Mouse (Mus musculus) spleen, postnatal 10 days (tissue): ENCODE measurements around the gene Gna14.
A peak's percentile ranks its signal among the peaks of the same experiment; 100 is the strongest.

ENCODE experiments used
- DNase-seq, 2 experiments: peaks; one replicate each; pipeline ENCODE4 v3.0.0; 2021 to 2022; ENCODE audit warnings: low spot score in 2 of 2

Gna14 gene

GRCm38 (mm10) chr19:16435531-16436231 lies at the start of gene Gna14:
Gene Gna14, plus strand, starts transcription at chr19:16435762.
- peak; percentile 44 to 76 for DNase-seq

GRCm38 (mm10) chr19:16386514-16386913 lies 49.0 kb upstream of the Gna14 start:
- DNase-seq, result no peak

- DNase-seq, result no peak
Measured at GRCm38 (mm10) chr19:16390192-16390795, 45.3 kb upstream of the Gna14 start.

- DNase-seq, result no peak
Measured at GRCm38 (mm10) chr19:16394381-16394780, 41.2 kb upstream of the Gna14 start.

- no peak for DNase-seq
Measured at GRCm38 (mm10) chr19:16403101-16403500, 32.5 kb upstream of the Gna14 start.

- no peak for DNase-seq
Measured at GRCm38 (mm10) chr19:16407727-16408126, 27.8 kb upstream of the Gna14 start.

- no peak for DNase-seq
Measured at GRCm38 (mm10) chr19:16411302-16411701, 24.3 kb upstream of the Gna14 start.

GRCm38 (mm10) chr19:16418086-16418663 lies 17.4 kb upstream of the Gna14 start:
- no peak for DNase-seq

GRCm38 (mm10) chr19:16425596-16425995 lies 10.0 kb upstream of the Gna14 start:
- DNase-seq, result no peak

- no peak for DNase-seq
Measured at GRCm38 (mm10) chr19:16431368-16431767, 4.2 kb upstream of the Gna14 start.

GRCm38 (mm10) chr19:16434879-16435278 lies 683 bp upstream of the Gna14 start:
- DNase-seq, result no peak

- DNase-seq, result peak; percentile 23 to 38
Measured at GRCm38 (mm10) chr19:16436335-16437169, 990 bp downstream of the Gna14 start.

GRCm38 (mm10) chr19:16437170-16437483 lies 1.6 kb downstream of the Gna14 start:
- no peak for DNase-seq

- DNase-seq, result no peak
Measured at GRCm38 (mm10) chr19:16437906-16438305, 2.3 kb downstream of the Gna14 start.

GRCm38 (mm10) chr19:16439278-16439677 lies 3.7 kb downstream of the Gna14 start:
- no peak for DNase-seq

- no peak for DNase-seq
Measured at GRCm38 (mm10) chr19:16439834-16440233, 4.3 kb downstream of the Gna14 start.

GRCm38 (mm10) chr19:16441329-16441728 lies 5.8 kb downstream of the Gna14 start:
- DNase-seq, result no peak

GRCm38 (mm10) chr19:16443335-16443734 lies 7.8 kb downstream of the Gna14 start:
- DNase-seq, result no peak

GRCm38 (mm10) chr19:16446612-16447011 lies 11.1 kb downstream of the Gna14 start:
- DNase-seq, result no peak

- no peak for DNase-seq
Measured at GRCm38 (mm10) chr19:16447832-16448621, 12.5 kb downstream of the Gna14 start.

- DNase-seq, result no peak
Measured at GRCm38 (mm10) chr19:16448796-16449195, 13.2 kb downstream of the Gna14 start.

GRCm38 (mm10) chr19:16450824-16451223 lies 15.3 kb downstream of the Gna14 start:
- DNase-seq, result no peak
